Comparison of ENCODE assay signal across 12 mouse cellular contexts in the genomic region with DNA sequence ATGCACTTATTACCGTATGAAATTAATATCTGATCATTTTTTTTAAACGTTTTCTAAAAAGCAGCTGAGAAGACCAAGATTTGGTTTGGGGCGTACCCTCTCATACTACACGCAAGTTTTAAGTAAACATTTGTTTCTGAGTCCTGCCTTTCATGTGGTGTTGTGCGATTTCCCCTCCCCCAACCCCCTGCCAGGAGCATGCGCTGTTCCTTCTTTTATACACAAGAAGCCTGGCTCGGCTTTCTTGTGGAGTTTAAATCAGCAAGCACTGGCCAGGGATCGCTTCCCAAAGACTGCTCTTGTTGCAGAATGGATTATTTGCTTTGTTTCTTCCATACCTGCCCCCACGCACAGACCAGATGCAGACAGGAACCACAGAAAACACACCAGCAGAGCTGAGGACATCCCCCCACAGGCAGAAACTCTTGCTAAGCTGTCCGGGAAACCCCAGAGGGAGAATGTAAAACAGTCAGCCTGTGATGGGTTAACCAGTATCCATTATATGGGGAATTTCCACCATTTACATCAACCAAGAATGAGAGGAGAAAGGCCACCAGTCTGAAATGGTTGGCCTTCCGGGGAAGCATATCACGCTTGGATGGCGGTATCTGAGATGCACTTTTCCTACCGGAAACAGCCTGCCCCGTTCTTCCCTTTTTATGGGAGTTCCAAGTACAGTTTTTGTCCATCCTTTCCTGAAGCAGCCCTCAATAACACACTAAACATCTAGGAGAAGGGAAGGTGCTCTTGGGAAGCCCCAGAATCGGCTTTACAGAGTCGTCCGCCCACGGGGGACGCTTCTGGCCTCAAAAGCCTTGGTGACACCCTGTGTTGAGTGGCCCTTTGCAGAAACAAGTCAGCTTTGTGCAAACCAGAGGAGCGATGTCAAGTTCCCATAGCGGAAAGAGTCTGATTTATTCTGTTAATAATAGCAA.
DNase-seq lines count a peak whose midpoint lies in the region; ATAC-seq and TF ChIP-seq lines count a peak whose summit lies in the region.
"Had no signal": no experiment of that assay in that cellular context is flagged by ENCODE, and none has a peak within 500 bp of the region (broad histone marks: within the 10 kb centered on the region; RNA-seq: fewer than 3 reads in every experiment).

No protein-coding gene starts in this region.

- DNase-seq in forebrain, postnatal 0 days = peak; percentile 25
- no peak for DNase-seq in midbrain, embryonic 10.5 days (ENCODE audit: low spot score)
- DNase-seq in midbrain, postnatal 0 days (ENCODE audit: low spot score) = no peak
- DNase-seq in thymus, postnatal 25 days = peak; percentile 62
- DNase-seq in left cerebral cortex, postnatal 36 days (ENCODE audit: low spot score in 2 of 2) = no peak
- DNase-seq in testis, postnatal 14 days (ENCODE audit: low spot score) = no peak
- DNase-seq: cerebellum, adult 2 months; right cerebral cortex, adult 18-20 months had no signal

- H3K27me3 ChIP-seq in forebrain, postnatal 0 days (ENCODE audit: insufficient read depth, low read length) = no peaks in the 10 kb centered on the region
- H3K27me3 ChIP-seq in forebrain, embryonic 12.5 days = no peaks in the 10 kb centered on the region
- H3K27me3 ChIP-seq in midbrain, embryonic 10.5 days (ENCODE audit: low read depth, poor library complexity, severe bottlenecking) = no peaks in the 10 kb centered on the region
- no peaks in the 10 kb centered on the region for H3K27me3 ChIP-seq in midbrain, postnatal 0 days (ENCODE audit: insufficient read depth, low read length)
- H3K27me3 ChIP-seq: limb, embryonic 13.5 days had no signal

- H3K27ac ChIP-seq in forebrain, postnatal 0 days (ENCODE audit: low read depth, low read length) = no peak overlapping the region
- no peak overlapping the region for H3K27ac ChIP-seq in forebrain, embryonic 12.5 days
- peak overlapping the region; percentile 76 for H3K27ac ChIP-seq in midbrain, embryonic 10.5 days (replicated peaks)
- no peak overlapping the region for H3K27ac ChIP-seq in midbrain, postnatal 0 days (ENCODE audit: low read depth, low read length)
- H3K27ac ChIP-seq: kidney, postnatal 0 days; limb, embryonic 13.5 days had no signal

- intact Hi-C loops in left cerebral cortex, postnatal 36 days (cut with DNase I) = no loop called here

- no peaks in the 10 kb centered on the region for H3K9me3 ChIP-seq in forebrain, postnatal 0 days (ENCODE audit: low read length)
- H3K9me3 ChIP-seq in forebrain, embryonic 12.5 days = no peaks in the 10 kb centered on the region
- H3K9me3 ChIP-seq in midbrain, embryonic 10.5 days (replicated peaks) = no peaks in the 10 kb centered on the region
- H3K9me3 ChIP-seq in midbrain, postnatal 0 days (ENCODE audit: low read length) = no peaks in the 10 kb centered on the region

- H3K36me3 ChIP-seq in forebrain, postnatal 0 days (ENCODE audit: insufficient read depth) = no peaks in the 10 kb centered on the region
- H3K36me3 ChIP-seq in forebrain, embryonic 12.5 days (replicated peaks) = no peaks in the 10 kb centered on the region
- no peaks in the 10 kb centered on the region for H3K36me3 ChIP-seq in midbrain, embryonic 10.5 days
- no peaks in the 10 kb centered on the region for H3K36me3 ChIP-seq in midbrain, postnatal 0 days (ENCODE audit: insufficient read depth, low read length)
- H3K36me3 ChIP-seq: limb, embryonic 13.5 days had no signal

- H3K4me2 ChIP-seq in forebrain, postnatal 0 days (ENCODE audit: low read depth) = no peak overlapping the region
- H3K4me2 ChIP-seq in forebrain, embryonic 12.5 days = no peak overlapping the region
- H3K4me2 ChIP-seq in midbrain, postnatal 0 days (ENCODE audit: low read depth, low read length, poor library complexity, severe bottlenecking) = no peak overlapping the region
- H3K4me2 ChIP-seq: limb, embryonic 13.5 days had no signal

- 71% methylated on average over 22 of the region's 22 CpGs for WGBS in forebrain, postnatal 0 days
- WGBS in forebrain, embryonic 12.5 days = 71% methylated on average over 22 of the region's 22 CpGs
- 75% methylated on average over 22 of the region's 22 CpGs for WGBS in midbrain, embryonic 10.5 days
- 69% methylated on average over 22 of the region's 22 CpGs for WGBS in midbrain, postnatal 0 days

- no peak for ATAC-seq in forebrain, postnatal 0 days
- no peak for ATAC-seq in forebrain, embryonic 12.5 days (ENCODE audit: low FRiP score)
- ATAC-seq in midbrain, postnatal 0 days (ENCODE audit: low FRiP score) = no peak
- ATAC-seq in inflammation-experienced regulatory T-cells, adult 6 months = peak; percentile 10

- TF ChIP-seq CTCF in forebrain, postnatal 0 days (IDR thresholded peaks at IDR 0.05; ENCODE audit: low read depth) = no peak
- TF ChIP-seq CTCF in midbrain, postnatal 0 days (IDR thresholded peaks at IDR 0.05) = no peak

- H3K4me3 ChIP-seq in forebrain, postnatal 0 days (ENCODE audit: low read depth, low read length) = no peak overlapping the region
- no peak overlapping the region for H3K4me3 ChIP-seq in forebrain, embryonic 12.5 days (replicated peaks)
- no peak overlapping the region for H3K4me3 ChIP-seq in midbrain, embryonic 10.5 days
- H3K4me3 ChIP-seq in midbrain, postnatal 0 days (ENCODE audit: low read depth, low read length) = no peak overlapping the region
- H3K4me3 ChIP-seq: limb, embryonic 13.5 days had no signal

- H3K4me1 ChIP-seq in forebrain, postnatal 0 days (ENCODE audit: insufficient read depth) = no peaks in the 10 kb centered on the region
- H3K4me1 ChIP-seq in forebrain, embryonic 12.5 days = peaks cover 7% of the 10 kb centered on the region
- H3K4me1 ChIP-seq in midbrain, embryonic 10.5 days = peaks cover 26% of the 10 kb centered on the region
- no peaks in the 10 kb centered on the region for H3K4me1 ChIP-seq in midbrain, postnatal 0 days (ENCODE audit: insufficient read depth, low read length)

- H3K9ac ChIP-seq in forebrain, postnatal 0 days = no peak overlapping the region
- no peak overlapping the region for H3K9ac ChIP-seq in forebrain, embryonic 12.5 days
- H3K9ac ChIP-seq in midbrain, postnatal 0 days (replicated peaks; ENCODE audit: low read length, poor library complexity, severe bottlenecking) = no peak overlapping the region
- H3K9ac ChIP-seq: limb, embryonic 13.5 days had no signal

Comparison
In these comparisons a context has a peak if more than half of its experiments do, and no peak if none do; other contexts are left out.
1. DNase-seq: peak in forebrain, postnatal 0 days (single experiment) and thymus, postnatal 25 days (single experiment); none in midbrain, embryonic 10.5 days (single experiment), midbrain, postnatal 0 days (single experiment), left cerebral cortex, postnatal 36 days (0 of 2) and testis, postnatal 14 days (single experiment).